Mouse (Mus musculus): Measurements from ENCODE around the gene Olfr164. TPM values are rescaled to one million over a fixed set of nuclear protein-coding genes. Genes with fewer than 3 reads are reported as not detected.

Gene Olfr164
- polyA plus RNA-seq (2014; fragmentation: Nextera tagmentation; extraction: Ambion mirVana), result not detected in 2 replicates

DNA sequence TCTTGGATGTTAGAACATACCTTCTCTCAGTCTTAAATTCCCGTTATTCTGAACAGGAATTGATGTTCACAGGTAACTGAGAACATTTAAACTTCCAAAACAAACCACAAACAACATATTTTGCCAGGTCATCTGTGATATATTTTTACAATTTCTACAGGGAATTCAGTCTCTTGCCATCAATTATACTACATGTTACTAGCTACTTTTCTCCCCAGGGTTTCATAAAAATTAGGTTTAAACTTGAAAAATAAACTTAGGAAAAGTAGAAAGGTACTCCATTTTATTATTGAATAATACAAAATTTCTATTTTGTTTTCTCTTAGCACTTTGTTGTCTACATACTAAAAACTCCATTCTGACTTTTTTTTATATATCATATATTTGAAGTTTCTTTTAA lies at the start of gene Olfr164:
Gene Olfr164 (minus strand): TSS at position 101 of the 400 bp plus-strand sequence.
- H3K9ac ChIP-seq (ENCODE audit: low read length), result no peak within 1 kb of the TSS
- no peaks in the 10 kb centered on the region for H3K27me3 ChIP-seq (ENCODE audit: control insufficient read depth, insufficient read depth, low read length)
- H3K9me3 ChIP-seq (ENCODE audit: control insufficient read depth, low read length), result no peaks in the 10 kb centered on the region
- H3K27ac ChIP-seq (ENCODE audit: low read depth, low read length), result no peak within 1 kb of the TSS
- no peak within 1 kb of the TSS for H3K4me3 ChIP-seq (ENCODE audit: low read depth, low read length)
- H3K36me3 ChIP-seq (ENCODE audit: control insufficient read depth, insufficient read depth, low read length), result no peaks in the 10 kb centered on the region
- H3K4me1 ChIP-seq (ENCODE audit: control insufficient read depth, insufficient read depth, low read length), result no peaks in the 10 kb centered on the region
- WGBS, result 46% methylated on average over 1 of the region's 1 CpGs
- ATAC-seq (ENCODE audit: insufficient read depth, low FRiP score, low TSS enrichment), result no peak
- no peak within 1 kb of the TSS for H3K4me2 ChIP-seq (ENCODE audit: low read depth)
- DNase-seq (ENCODE audit: low spot score), result no peak

DNA sequence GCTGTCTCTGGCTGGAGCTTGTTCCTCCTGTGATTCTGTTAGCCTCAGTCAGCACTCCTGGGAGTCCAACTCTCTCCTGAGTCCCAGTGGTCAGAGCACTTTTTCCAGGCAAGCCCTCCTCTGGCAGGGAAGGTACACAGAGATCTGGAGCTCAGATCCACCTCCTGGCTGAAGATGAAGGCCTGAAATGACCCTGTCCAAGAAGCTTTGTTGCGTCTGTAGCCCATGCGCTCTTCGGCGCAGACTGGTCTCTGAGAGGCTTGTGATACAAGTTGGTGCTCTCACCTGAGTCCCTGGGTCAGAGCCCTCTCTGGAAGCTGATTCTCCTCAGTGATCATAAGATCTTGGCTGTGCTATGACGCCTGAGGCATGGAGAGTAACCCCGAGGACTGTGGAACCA lies 35.2 kb upstream of the Olfr164 start:
- 90% methylated on average over 6 of the region's 6 CpGs for WGBS
- Histone ChIP-seq H3K4me3 (ENCODE audit: low read depth, low read length) (no peak overlapping the region), H3K27ac (ENCODE audit: low read depth, low read length) (no peak overlapping the region), H3K27me3 (ENCODE audit: control insufficient read depth, insufficient read depth, low read length) (no peaks in the 10 kb centered on the region), H3K4me2 (ENCODE audit: low read depth) (no peak overlapping the region), H3K9me3 (ENCODE audit: control insufficient read depth, low read length) (no peaks in the 10 kb centered on the region), H3K9ac (ENCODE audit: low read length) (no peak overlapping the region), H3K36me3 (ENCODE audit: control insufficient read depth, insufficient read depth, low read length) (no peaks in the 10 kb centered on the region), H3K4me1 (ENCODE audit: control insufficient read depth, insufficient read depth, low read length) (no peaks in the 10 kb centered on the region)
- ATAC-seq (ENCODE audit: insufficient read depth, low FRiP score, low TSS enrichment), result no peak
- no peak for DNase-seq (ENCODE audit: low spot score)

DNA sequence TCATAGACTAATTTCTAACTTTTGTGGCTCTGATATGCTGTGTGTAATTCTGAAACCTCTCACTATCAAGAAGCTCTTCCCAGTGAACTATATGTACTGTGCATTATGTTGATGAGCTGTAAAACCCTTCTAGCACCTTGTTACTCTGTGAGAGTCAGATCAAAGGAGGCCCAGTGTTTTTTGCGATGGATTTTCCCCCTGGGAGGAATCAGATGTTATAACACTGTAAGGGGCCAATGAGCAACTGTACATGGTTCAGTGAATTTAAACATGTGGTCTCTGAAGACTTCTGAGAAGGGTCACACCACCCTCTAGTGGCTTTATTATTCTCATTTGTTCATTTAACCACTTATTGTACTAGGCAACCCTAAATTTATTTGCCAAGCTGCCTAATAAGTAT lies 50.6 kb downstream of the Olfr164 start:
- DNase-seq (ENCODE audit: low spot score) (peak; percentile 18), ATAC-seq (ENCODE audit: insufficient read depth, low FRiP score, low TSS enrichment) (no peak)
- Histone ChIP-seq H3K9ac (ENCODE audit: low read length) (no peak overlapping the region), H3K4me1 (ENCODE audit: control insufficient read depth, insufficient read depth, low read length) (no peaks in the 10 kb centered on the region), H3K4me3 (ENCODE audit: low read depth, low read length) (no peak overlapping the region), H3K27ac (ENCODE audit: low read depth, low read length) (no peak overlapping the region), H3K4me2 (ENCODE audit: low read depth) (no peak overlapping the region), H3K36me3 (ENCODE audit: control insufficient read depth, insufficient read depth, low read length) (no peaks in the 10 kb centered on the region), H3K27me3 (ENCODE audit: control insufficient read depth, insufficient read depth, low read length) (no peaks in the 10 kb centered on the region), H3K9me3 (ENCODE audit: control insufficient read depth, low read length) (no peaks in the 10 kb centered on the region)
- WGBS, result 37% methylated on average over 1 of the region's 1 CpGs

DNA sequence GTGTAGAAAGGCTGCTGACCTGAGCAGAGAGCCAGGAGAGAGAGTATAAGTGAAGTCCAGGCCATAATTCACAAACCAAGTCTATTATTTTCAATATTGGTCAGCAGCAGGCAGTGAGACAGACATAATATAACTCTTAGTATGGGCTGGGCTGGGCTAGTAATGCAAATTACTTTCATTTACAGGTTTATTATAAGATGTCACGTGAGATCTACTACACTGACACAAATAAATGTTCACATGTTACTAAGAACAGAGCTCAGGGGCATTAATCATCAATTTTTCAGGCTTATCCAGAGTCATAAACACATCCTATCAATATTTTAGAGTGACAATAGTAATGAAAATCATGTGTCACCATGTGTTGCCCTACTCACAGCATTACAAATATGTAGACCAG lies 53.1 kb downstream of the Olfr164 start:
- no peak for ATAC-seq (ENCODE audit: insufficient read depth, low FRiP score, low TSS enrichment)

DNA sequence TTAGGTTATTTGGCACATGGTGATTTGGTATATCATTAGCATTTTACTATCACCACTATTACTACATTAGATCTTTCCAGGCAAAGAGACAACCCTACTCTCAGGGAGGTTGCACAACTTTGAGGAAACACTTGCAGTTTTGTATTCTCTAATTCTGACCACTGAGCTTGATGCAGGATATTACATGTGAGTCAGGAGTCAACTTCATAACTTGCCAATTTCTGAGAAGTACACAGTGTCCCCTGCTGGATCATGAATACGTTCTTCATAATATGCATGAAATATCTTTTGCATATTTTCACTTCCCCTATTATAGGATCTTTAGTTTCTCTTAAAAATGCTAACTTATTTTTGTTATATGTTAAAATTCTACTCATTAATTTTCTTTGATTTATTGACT lies 68.0 kb downstream of the Olfr164 start:
- Histone ChIP-seq H3K9me3 (ENCODE audit: control insufficient read depth, low read length) (no peaks in the 10 kb centered on the region), H3K4me2 (ENCODE audit: low read depth) (no peak overlapping the region), H3K36me3 (ENCODE audit: control insufficient read depth, insufficient read depth, low read length) (no peaks in the 10 kb centered on the region), H3K27ac (ENCODE audit: low read depth, low read length) (no peak overlapping the region), H3K9ac (ENCODE audit: low read length) (no peak overlapping the region), H3K4me3 (ENCODE audit: low read depth, low read length) (no peak overlapping the region), H3K27me3 (ENCODE audit: control insufficient read depth, insufficient read depth, low read length) (no peaks in the 10 kb centered on the region), H3K4me1 (ENCODE audit: control insufficient read depth, insufficient read depth, low read length) (no peaks in the 10 kb centered on the region)
- DNase-seq (ENCODE audit: low spot score) (no peak), ATAC-seq (ENCODE audit: insufficient read depth, low FRiP score, low TSS enrichment) (no peak)
- 88% methylated on average over 1 of the region's 1 CpGs for WGBS

More for the DNA sequence above, 53.1 kb downstream of the Olfr164 start:
- H3K4me2 ChIP-seq (ENCODE audit: low read depth), result no peak overlapping the region
- H3K9ac ChIP-seq (ENCODE audit: low read length), result no peak overlapping the region
- no peak overlapping the region for H3K4me3 ChIP-seq (ENCODE audit: low read depth, low read length)
- H3K36me3 ChIP-seq (ENCODE audit: control insufficient read depth, insufficient read depth, low read length), result no peaks in the 10 kb centered on the region
- DNase-seq (ENCODE audit: low spot score), result no peak
- no peaks in the 10 kb centered on the region for H3K27me3 ChIP-seq (ENCODE audit: control insufficient read depth, insufficient read depth, low read length)
- WGBS, result 60% methylated on average over 1 of the region's 1 CpGs
- H3K4me1 ChIP-seq (ENCODE audit: control insufficient read depth, insufficient read depth, low read length), result no peaks in the 10 kb centered on the region
- H3K9me3 ChIP-seq (ENCODE audit: control insufficient read depth, low read length), result no peaks in the 10 kb centered on the region
- no peak overlapping the region for H3K27ac ChIP-seq (ENCODE audit: low read depth, low read length)

DNA sequence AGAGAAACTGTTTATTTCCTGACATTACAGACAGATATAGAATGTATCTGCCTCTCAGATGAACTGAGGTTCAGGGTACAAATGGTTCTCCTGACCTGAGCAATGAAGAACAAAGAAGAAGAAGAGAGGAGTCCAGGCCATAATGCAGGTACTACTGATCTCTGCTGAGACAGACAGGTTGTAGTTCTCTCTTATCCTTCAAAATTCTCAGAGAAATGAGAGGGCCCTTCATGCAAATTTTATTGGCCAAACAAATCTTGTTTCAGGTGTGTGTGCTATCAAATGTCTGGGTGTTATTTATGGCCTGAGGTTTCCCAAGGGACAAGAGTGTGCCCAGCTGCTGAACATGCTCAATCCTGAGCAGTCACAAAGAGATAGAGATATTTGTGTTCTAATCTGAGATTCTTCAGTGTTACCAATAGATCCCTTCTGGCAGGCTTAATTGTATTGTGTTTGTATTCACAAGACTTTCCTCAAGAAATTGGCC lies 72.3 kb downstream of the Olfr164 start:
- Histone ChIP-seq H3K4me2 (ENCODE audit: low read depth) (no peak overlapping the region), H3K36me3 (ENCODE audit: control insufficient read depth, insufficient read depth, low read length) (no peaks in the 10 kb centered on the region), H3K4me1 (ENCODE audit: control insufficient read depth, insufficient read depth, low read length) (no peaks in the 10 kb centered on the region), H3K27me3 (ENCODE audit: control insufficient read depth, insufficient read depth, low read length) (no peaks in the 10 kb centered on the region), H3K9ac (ENCODE audit: low read length) (no peak overlapping the region), H3K4me3 (ENCODE audit: low read depth, low read length) (no peak overlapping the region), H3K9me3 (ENCODE audit: control insufficient read depth, low read length) (no peaks in the 10 kb centered on the region), H3K27ac (ENCODE audit: low read depth, low read length) (no peak overlapping the region)
- DNase-seq (ENCODE audit: low spot score) (no peak), ATAC-seq (ENCODE audit: insufficient read depth, low FRiP score, low TSS enrichment) (no peak)

DNA sequence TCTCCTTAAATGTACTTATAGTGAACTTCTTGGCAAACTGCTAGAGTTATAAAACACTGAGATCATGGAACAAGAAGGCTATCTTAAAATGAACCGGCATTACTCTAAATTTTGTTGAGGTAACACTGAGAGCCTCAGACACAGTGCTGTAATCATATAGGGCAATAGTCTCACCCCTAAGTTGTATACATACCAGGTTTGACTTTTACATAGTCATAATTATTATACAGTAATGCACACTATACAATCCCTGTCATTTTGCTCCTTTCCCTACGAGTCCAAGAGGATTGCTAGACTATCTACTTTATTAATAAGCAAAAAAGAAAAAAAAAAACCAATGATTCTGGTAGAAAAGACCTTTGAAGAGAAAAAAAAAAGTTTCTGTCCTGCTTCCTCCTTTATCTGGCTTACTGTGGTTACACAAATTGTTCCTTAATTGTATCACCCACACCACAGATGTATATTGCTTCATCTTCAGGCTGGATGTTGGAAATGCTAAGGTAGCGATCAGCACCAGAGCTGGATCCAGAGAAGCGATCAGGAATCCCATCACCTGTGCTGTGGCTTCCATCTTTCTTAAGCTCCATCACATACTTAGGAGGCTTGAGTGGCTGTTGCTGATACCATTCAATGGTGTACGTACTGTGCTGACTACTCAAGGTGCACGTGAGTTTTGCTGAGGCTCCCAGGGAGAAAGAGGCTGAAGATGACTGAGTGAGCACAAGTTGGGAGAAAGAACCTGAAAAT lies 72.9 kb downstream of the Olfr164 start:
- Histone ChIP-seq H3K4me3 (ENCODE audit: low read depth, low read length) (no peak overlapping the region), H3K36me3 (ENCODE audit: control insufficient read depth, insufficient read depth, low read length) (no peaks in the 10 kb centered on the region), H3K9me3 (ENCODE audit: control insufficient read depth, low read length) (no peaks in the 10 kb centered on the region), H3K27me3 (ENCODE audit: control insufficient read depth, insufficient read depth, low read length) (no peaks in the 10 kb centered on the region), H3K4me1 (ENCODE audit: control insufficient read depth, insufficient read depth, low read length) (no peaks in the 10 kb centered on the region), H3K4me2 (ENCODE audit: low read depth) (no peak overlapping the region), H3K9ac (ENCODE audit: low read length) (no peak overlapping the region), H3K27ac (ENCODE audit: low read depth, low read length) (no peak overlapping the region)
- no peak for DNase-seq (ENCODE audit: low spot score)
- 86% methylated on average over 6 of the region's 6 CpGs for WGBS
- ATAC-seq (ENCODE audit: insufficient read depth, low FRiP score, low TSS enrichment), result no peak

DNA sequence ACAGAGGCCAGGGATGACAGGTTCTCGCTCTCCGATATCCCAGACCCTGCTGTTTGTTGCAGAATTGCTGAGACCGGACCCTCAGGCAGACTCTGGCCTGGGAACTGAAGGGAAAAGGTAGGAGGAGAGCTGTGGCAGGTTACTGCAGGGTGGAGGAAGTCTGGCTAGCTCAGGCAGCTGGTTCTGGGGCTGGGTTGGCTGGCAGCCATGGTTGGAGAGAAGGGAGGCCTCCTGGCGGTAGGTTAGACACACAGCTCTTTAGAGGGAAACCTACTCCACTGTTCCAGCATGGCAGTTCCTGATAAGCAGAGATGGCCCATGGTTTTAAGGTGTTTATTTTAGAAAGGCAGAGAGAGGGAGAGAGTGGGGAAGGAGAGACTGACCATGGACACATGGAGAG lies 77.1 kb downstream of the Olfr164 start:
- 88% methylated on average over 4 of the region's 4 CpGs for WGBS
- Histone ChIP-seq H3K27ac (ENCODE audit: low read depth, low read length) (no peak overlapping the region), H3K4me2 (ENCODE audit: low read depth) (no peak overlapping the region), H3K9me3 (ENCODE audit: control insufficient read depth, low read length) (no peaks in the 10 kb centered on the region), H3K36me3 (ENCODE audit: control insufficient read depth, insufficient read depth, low read length) (no peaks in the 10 kb centered on the region), H3K4me3 (ENCODE audit: low read depth, low read length) (no peak overlapping the region), H3K27me3 (ENCODE audit: control insufficient read depth, insufficient read depth, low read length) (no peaks in the 10 kb centered on the region), H3K4me1 (ENCODE audit: control insufficient read depth, insufficient read depth, low read length) (no peaks in the 10 kb centered on the region), H3K9ac (ENCODE audit: low read length) (no peak overlapping the region)
- ATAC-seq (ENCODE audit: insufficient read depth, low FRiP score, low TSS enrichment), result no peak
- DNase-seq (ENCODE audit: low spot score), result no peak
